Mouse (Mus musculus) midbrain, embryonic 10.5 days (tissue): Measurements from ENCODE around the gene Tarm1. TPM values are rescaled to one million over a fixed set of nuclear protein-coding genes. Genes with fewer than 3 reads are reported as not detected.

Experiments
- DNase-seq: peaks from one replicate; pipeline ENCODE4 v3.0.0-alpha.2; 2017; ENCODE audit warnings: low spot score
- H3K27ac ChIP-seq: fragments of 300-500 bp; sonication (generic); replicated peaks from 2 replicates; pipeline ENCODE4 v1.5.1; 2016; ENCODE audit warnings: mild to moderate bottlenecking
- H3K27me3 ChIP-seq: fragments of 300-500 bp; sonication (generic); 2 replicates; pipeline ENCODE4 v1.6.1; 2016; ENCODE audit warnings: low read depth, mild to moderate bottlenecking; ENCODE audit not compliant: poor library complexity, severe bottlenecking
- H3K36me3 ChIP-seq: fragments of 300-500 bp; sonication (generic); 2 replicates; pipeline ENCODE4 v1.6.1; 2016; ENCODE audit warnings: mild to moderate bottlenecking, moderate library complexity
- H3K4me1 ChIP-seq: fragments of 300-500 bp; sonication (generic); 2 replicates; pipeline ENCODE4 v1.6.1; 2016
- H3K4me3 ChIP-seq: fragments of 300-500 bp; sonication (generic); 2 replicates; pipeline ENCODE4 v1.5.1; 2016; ENCODE audit warnings: mild to moderate bottlenecking, moderate library complexity
- H3K9me3 ChIP-seq: fragments of 300-500 bp; sonication (generic); replicated peaks from 2 replicates; pipeline ENCODE4 v1.6.1; 2016; ENCODE audit warnings: mild to moderate bottlenecking
- WGBS: fragments of 180-500 bp; shearing (Covaris S2); methylation state at CpG from one replicate; pipeline ENCODE4 v1.1.7; 2016; 5-methylcytosine and 5-hydroxymethylcytosine counted together
- polyA plus RNA-seq: library from polyadenylated mRNA; unstranded; fragments of >200 nt; fragmentation: Nextera tagmentation; extraction: Ambion mirVana; gene quantifications from 2 replicates; pipeline ENCODE4 v1.2.1, GENCODE M21; 2016

Tarm1 gene
- polyA plus RNA-seq, 1 experiment from 2014 or later = not detected

DNA sequence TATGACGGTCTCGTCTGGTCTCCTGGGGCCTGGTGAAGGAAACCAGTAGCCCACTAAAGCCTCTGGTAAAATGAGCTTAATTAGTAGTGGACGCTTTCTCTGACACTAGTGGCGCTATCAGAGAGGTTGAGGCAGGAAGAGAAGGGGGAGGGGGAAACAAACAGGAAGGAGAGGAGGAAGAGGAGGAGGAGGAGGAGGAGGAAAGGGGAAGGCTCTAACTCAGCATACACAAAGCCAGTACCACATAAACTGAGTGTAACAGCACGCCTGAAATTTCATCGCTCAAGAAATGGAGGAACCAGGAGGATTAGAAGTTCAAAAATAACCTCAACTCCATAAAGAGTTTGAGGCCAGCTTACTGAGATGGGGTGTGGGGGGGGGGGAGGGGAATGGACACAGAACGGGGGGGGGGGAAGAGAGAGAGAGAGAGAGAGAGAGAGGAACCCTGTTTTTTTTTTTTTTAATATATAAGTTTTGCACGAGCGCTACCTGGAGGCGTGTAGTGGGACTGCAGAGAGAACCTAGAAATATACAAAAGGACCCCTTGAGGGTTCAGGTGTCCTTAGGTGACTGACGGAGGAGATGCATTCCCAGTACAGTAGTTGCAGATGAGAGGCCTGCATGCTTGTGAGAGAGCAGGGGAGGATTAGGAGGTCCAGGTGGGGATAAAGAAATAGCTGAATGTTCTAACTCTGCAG is 48.8 kb downstream of the Tarm1 start:
- no peaks in the 10 kb centered on the region for H3K9me3 ChIP-seq
- WGBS = 57% methylated on average over 11 of the region's 11 CpGs

DNA sequence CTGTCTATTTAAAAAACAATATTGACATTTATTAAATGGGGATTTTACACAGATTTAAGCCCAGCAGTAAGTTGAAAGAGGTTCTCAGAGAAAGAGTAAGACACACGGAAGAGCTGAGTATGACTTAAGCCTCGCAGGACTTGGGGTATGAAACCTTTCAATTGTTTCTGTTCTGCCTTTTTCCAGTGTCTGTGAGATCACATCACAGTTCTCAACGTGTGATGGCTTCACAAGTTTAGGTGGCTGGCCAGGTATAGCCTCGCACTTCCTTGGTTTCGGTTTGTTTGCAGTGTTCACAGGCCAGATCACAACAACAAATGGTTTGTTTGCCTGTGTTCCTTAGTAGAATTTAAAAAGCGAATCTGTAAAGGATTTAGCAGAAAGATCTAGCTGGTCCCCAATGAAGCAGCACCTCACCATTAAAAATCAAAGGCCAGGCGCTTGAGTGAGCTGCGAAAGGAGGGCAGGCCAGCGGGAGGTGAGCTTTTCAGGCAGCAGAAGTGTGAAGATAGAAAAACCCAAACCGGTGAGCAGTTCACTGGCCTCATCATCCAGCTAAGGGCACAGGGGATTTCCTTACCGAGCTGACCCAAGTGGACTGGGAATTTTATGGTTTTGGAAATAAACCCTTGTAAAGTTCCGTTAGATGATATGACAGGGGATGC is 49.5 kb downstream of the Tarm1 start:
- Histone ChIP-seq H3K4me1 (no peaks in the 10 kb centered on the region), H3K27ac (no peak overlapping the region), H3K36me3 (no peaks in the 10 kb centered on the region), H3K9me3 (no peaks in the 10 kb centered on the region), H3K4me3 (no peak overlapping the region), H3K27me3 (no peaks in the 10 kb centered on the region)
- no peak for DNase-seq
- WGBS = 60% methylated on average over 12 of the region's 12 CpGs

More for the DNA sequence above, 48.8 kb downstream of the Tarm1 start:
- Histone ChIP-seq H3K36me3 (no peaks in the 10 kb centered on the region), H3K4me3 (no peak overlapping the region), H3K4me1 (no peaks in the 10 kb centered on the region), H3K27ac (no peak overlapping the region), H3K27me3 (no peaks in the 10 kb centered on the region)
- no peak for DNase-seq

DNA sequence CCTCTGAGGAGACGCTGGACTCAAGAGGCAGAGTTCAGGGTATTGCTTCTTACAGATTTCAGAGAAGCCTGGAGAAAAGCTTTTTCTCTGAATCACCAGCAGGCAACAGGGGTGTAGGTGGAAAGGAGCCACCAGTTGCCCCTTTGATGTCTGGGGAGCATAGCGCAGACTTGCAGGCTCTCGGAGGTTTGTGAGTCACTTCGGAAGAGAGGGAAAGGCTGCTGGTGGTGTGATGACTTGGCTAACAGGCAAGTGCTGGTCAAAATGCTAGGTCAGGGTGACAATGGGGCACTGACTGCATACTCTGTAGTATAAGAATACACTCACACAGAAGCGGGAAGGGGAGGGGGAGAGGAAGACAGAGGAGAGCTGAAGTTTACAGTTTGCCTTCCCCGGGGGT is 51.3 kb downstream of the Tarm1 start:
- H3K36me3 ChIP-seq = no peaks in the 10 kb centered on the region
- no peak overlapping the region for H3K27ac ChIP-seq
- H3K4me1 ChIP-seq = no peaks in the 10 kb centered on the region
- H3K9me3 ChIP-seq = no peaks in the 10 kb centered on the region
- 56% methylated on average over 6 of the region's 6 CpGs for WGBS
- no peak for DNase-seq
- no peak overlapping the region for H3K4me3 ChIP-seq
- H3K27me3 ChIP-seq = no peaks in the 10 kb centered on the region

DNA sequence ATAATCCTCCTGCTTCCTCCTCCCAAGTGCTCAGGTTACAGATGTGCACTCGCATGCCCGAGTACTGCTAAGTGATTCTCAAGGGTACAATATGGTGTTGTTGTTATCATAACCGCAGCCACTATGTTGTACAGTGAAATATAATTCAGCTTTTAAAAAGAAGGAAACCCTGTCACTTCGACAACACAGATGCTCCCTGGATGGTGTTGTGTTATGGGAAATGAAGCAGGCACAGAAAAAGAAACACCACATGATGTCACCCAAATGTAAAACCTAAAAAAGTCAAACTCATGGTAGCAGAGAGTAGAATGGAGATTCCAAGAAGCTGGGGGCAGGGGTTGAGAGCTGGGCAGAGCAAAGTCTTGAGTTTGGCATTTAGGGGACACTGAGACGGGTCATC is 51.8 kb downstream of the Tarm1 start:
- Histone ChIP-seq H3K9me3 (no peaks in the 10 kb centered on the region), H3K36me3 (no peaks in the 10 kb centered on the region), H3K4me3 (no peak overlapping the region), H3K27ac (no peak overlapping the region), H3K4me1 (no peaks in the 10 kb centered on the region), H3K27me3 (no peaks in the 10 kb centered on the region)
- DNase-seq = no peak
- WGBS = 73% methylated on average over 5 of the region's 5 CpGs

DNA sequence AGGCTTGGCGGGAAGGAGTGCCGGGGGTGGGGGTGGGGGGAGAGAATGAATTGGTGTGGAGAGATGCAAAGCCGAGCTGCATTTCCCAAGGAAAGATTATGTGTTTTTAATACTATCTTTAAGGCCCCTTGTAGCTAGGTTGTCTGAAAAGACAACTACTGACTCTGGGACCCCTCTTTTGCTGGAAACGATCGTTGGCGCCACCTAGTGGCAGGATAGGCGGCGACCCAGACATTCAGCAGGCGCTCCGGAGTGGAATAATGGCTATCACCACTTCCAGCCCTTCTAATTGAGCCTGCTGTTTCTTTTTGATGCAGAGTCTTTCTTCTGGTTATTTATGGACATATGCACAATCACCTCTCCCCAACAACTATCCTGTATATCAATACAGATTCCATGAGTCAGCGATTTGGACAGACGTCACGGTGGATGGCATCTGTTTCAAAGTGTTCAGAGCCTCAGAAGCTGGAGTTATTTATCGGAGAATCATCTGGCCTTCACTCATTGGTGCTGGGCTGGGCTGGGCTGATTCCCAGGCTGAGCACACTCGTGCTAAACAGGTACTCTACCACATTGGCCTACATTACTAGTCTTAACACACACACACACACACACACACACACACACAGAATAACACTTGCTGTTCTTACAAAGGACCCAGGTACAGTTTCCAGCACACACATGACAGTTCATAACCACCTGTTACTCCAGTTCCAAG is 53.5 kb downstream of the Tarm1 start:
- Histone ChIP-seq H3K4me1 (no peaks in the 10 kb centered on the region), H3K27me3 (no peaks in the 10 kb centered on the region), H3K9me3 (no peaks in the 10 kb centered on the region), H3K27ac (no peak overlapping the region), H3K4me3 (no peak overlapping the region), H3K36me3 (no peaks in the 10 kb centered on the region)
- DNase-seq = peak; percentile 80
- WGBS = 22% methylated on average over 15 of the region's 15 CpGs

DNA sequence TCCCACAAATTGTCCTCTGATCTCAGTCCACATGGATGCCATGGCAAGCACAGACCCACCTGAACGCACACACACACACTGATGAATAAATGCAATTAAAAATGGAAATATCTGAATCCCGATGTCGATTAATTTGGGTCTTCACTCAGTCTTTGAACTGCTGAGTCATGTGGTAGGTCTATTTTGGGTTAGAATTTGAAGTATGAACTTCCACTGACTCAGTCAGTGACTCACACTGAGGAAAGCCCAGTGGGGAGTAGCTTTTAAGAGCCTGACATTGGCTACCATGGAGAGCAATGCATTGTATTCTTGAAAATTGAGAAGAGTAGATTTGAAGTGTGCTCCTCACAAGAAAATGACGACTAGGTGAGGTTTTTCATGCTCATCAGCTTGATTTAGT is 55.4 kb downstream of the Tarm1 start:
- 81% methylated on average over 4 of the region's 4 CpGs for WGBS
- Histone ChIP-seq H3K4me3 (no peak overlapping the region), H3K4me1 (no peaks in the 10 kb centered on the region), H3K9me3 (no peaks in the 10 kb centered on the region), H3K36me3 (no peaks in the 10 kb centered on the region), H3K27ac (no peak overlapping the region), H3K27me3 (no peaks in the 10 kb centered on the region)
- no peak for DNase-seq

DNA sequence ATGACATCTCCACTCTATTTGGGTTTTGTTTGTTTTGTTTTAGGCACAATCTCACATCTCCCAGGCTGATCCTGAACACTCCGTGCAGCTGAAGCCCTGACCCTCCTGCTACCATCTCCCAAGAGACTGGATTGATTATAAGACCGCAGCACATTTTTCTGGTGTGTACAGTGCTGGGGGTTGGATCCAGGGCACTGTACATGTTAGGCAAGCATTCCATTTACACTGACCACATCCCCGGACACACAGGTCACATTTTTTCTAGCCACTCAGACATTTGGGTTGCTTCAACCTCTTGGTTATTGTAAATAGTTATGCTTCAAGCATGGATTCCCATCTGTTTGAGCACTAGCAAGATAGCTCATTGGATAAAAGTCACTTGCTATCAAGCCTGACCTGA is 55.8 kb downstream of the Tarm1 start:
- Histone ChIP-seq H3K9me3 (no peaks in the 10 kb centered on the region), H3K4me1 (no peaks in the 10 kb centered on the region), H3K27me3 (no peaks in the 10 kb centered on the region), H3K27ac (no peak overlapping the region), H3K36me3 (no peaks in the 10 kb centered on the region), H3K4me3 (no peak overlapping the region)
- WGBS = 89% methylated on average over 3 of the region's 3 CpGs
- no peak for DNase-seq

DNA sequence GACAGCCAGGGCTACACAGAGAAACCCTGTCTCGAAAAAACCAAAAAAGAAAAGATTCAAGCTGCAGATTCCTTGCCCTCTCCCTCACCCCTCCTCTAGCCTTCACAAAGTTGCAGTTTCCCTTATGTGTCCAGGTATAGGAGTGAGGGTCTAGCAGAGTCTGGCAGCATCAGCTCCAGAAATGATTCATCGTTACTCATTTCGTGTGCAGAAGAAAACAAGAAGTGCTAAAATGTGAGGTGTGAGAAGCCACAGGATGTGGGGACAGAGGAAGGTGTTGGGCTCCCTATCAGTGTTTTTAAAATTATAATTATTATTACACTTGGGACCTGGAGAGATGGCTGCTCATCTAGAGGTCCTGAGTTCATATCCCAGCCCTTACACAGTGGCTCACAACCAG is 57.7 kb downstream of the Tarm1 start:
- no peak overlapping the region for H3K27ac ChIP-seq
- no peak for DNase-seq
- H3K4me1 ChIP-seq = no peaks in the 10 kb centered on the region
- 77% methylated on average over 3 of the region's 3 CpGs for WGBS
- H3K27me3 ChIP-seq = no peaks in the 10 kb centered on the region
- no peaks in the 10 kb centered on the region for H3K9me3 ChIP-seq
- H3K4me3 ChIP-seq = no peak overlapping the region
- no peaks in the 10 kb centered on the region for H3K36me3 ChIP-seq

DNA sequence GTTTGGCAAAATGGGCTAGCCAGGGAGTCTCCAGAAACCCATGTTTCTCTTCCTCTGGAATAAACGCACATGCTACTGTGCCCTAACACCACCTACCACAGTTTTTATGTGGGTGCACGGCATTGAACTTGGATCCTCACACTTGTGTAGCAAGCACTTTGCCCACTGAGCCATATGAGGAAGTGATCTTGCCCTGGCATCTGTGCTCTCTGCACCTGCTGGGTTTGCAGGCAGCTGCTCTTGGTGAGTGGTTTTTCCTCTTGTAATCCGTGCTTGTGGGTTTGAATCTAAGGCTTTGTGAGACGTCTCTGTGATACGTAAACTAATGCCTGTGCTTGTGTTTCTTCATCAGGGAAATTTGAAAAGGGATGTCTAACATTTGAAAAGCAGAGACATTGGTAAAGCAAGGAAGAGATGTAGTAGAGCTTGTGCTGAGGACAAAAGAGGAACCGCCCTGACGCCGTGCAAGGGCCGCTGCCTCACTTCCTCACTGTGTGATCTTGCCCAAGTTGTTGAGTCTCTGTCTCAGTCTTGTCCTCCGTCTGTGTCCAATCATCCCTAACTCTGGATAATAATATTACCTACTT is 59.9 kb downstream of the Tarm1 start:
- 85% methylated on average over 10 of the region's 10 CpGs for WGBS
- Histone ChIP-seq H3K4me3 (no peak overlapping the region), H3K27ac (no peak overlapping the region), H3K4me1 (no peaks in the 10 kb centered on the region), H3K36me3 (no peaks in the 10 kb centered on the region), H3K27me3 (no peaks in the 10 kb centered on the region), H3K9me3 (no peaks in the 10 kb centered on the region)
- DNase-seq = no peak

DNA sequence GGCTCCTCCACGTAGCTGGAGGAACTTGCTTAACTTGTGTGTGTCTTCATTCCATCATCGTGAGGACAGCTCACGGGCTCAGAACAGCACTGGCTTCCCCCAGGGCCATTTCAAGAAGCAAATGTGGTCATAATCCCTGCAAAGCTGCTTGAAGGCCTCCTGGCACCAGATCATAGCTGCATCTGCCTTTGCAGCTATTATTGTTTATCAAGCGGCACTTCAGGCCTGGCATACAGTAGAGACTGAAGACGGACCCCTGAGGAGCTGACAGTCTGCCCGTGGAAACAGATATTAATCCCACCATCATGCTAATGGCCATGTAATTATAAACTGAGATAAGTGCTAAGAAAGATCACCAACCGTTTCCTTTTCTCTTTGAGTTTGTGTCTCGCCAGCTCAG is 61.9 kb downstream of the Tarm1 start:
- no peak overlapping the region for H3K4me3 ChIP-seq
- DNase-seq = no peak
- no peaks in the 10 kb centered on the region for H3K36me3 ChIP-seq
- WGBS = 82% methylated on average over 8 of the region's 8 CpGs
- no peak overlapping the region for H3K27ac ChIP-seq
- no peaks in the 10 kb centered on the region for H3K27me3 ChIP-seq
- no peaks in the 10 kb centered on the region for H3K9me3 ChIP-seq
- no peaks in the 10 kb centered on the region for H3K4me1 ChIP-seq

DNA sequence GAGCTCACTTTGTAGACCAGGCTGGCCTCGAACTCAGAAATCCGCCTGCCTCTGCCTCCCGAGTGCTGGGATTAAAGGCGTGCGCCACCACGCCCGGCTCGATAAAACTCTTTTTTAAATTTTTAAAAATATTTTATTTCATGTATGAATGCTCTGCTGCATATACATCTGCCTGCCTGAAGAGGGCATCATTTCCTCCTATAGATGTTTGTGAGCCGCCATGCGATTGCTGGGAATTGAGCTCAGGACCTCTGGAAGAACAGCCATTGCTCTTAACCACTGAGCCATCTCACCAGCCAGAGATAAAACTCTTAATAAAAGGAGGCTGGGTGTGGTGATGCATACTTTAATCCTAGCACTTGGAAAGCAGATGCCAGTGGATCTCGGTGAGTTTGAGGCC is 62.4 kb downstream of the Tarm1 start:
- WGBS = 87% methylated on average over 11 of the region's 11 CpGs

DNA sequence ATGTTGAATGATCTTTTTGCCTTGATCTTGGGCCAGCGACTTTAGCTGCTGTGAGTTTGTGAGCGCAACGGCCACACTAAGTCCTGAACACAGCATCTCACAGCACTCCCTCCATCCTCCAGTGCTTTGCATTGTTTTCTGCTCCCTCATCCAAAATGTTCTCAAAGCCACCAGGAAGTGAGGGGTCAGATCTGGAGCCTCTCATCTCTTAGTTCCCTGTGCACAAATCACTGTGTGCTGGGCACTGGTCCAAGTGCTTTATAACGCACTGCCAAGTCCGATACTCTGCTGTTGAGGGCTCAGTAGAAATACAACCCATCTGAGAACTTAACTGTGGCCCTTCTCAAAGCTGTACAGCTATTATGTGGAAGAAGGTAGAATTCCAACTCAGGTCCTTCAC is 64.5 kb downstream of the Tarm1 start:
- H3K36me3 ChIP-seq = no peaks in the 10 kb centered on the region
- DNase-seq = no peak
- 79% methylated on average over 5 of the region's 5 CpGs for WGBS
- no peaks in the 10 kb centered on the region for H3K9me3 ChIP-seq
- H3K27me3 ChIP-seq = no peaks in the 10 kb centered on the region
- no peak overlapping the region for H3K27ac ChIP-seq
- no peak overlapping the region for H3K4me3 ChIP-seq
- no peaks in the 10 kb centered on the region for H3K4me1 ChIP-seq

More for the DNA sequence above, 62.4 kb downstream of the Tarm1 start:
- H3K36me3 ChIP-seq = no peaks in the 10 kb centered on the region
- no peak for DNase-seq
- no peaks in the 10 kb centered on the region for H3K4me1 ChIP-seq
- no peak overlapping the region for H3K27ac ChIP-seq
- H3K27me3 ChIP-seq = no peaks in the 10 kb centered on the region
- H3K4me3 ChIP-seq = no peak overlapping the region
- no peaks in the 10 kb centered on the region for H3K9me3 ChIP-seq
